Mouse (Mus musculus): ENCODE data around the gene Rnf144b. TPM values are rescaled to one million over a fixed set of nuclear protein-coding genes. Genes with fewer than 3 reads are reported as not detected.

Gene Rnf144b
- polyA plus RNA-seq (2012; rRNA removed; ENCODE audit: low replicate concordance), result 8.2 and 13.0 TPM in 2 replicates

DNA sequence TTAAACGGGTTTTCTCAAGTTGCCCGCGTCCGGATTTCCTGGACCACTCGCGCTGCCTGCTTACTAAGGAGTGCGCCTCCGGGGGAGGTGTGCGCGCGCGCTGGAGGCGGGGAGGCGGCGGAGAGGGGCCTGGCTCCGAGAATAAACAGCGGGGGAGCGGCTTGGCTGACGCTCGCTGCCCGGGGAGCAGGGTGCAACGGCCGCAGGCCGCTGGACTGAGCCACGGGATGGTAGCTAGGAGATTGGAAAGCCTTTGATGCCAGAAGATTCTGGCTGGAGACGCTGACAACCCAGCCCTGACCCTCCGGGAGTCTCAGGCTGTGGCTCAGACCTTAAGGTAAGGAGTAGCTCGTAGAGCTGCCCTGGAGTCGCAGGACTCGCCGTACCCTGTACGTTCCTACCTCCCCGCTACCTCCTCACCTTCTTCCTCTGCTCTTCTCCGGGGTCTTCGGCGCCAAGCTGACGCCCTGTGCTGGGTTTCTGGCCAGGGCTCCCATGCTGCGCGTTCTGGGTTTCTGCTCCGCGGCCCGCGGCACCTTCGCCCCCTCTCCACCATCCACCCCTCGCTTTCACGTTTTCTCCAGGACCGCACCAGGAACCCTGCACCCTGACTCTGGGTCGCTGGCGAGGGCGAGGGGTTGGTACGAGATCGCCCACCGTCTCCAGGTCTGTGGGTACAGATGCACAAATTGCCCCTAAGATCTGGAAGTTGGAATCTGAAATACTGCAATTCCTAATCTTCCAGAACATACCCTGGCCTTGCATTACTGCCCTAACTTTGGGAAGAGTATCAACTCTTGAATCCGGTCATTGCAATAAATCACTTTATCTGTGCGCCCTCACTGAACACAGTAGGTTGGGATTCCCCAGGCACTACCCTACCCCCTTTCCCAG is at the start of gene Rnf144b:
TSS of gene Rnf144b (plus strand) at position 120 of the 894 bp plus-strand sequence.

DNA sequence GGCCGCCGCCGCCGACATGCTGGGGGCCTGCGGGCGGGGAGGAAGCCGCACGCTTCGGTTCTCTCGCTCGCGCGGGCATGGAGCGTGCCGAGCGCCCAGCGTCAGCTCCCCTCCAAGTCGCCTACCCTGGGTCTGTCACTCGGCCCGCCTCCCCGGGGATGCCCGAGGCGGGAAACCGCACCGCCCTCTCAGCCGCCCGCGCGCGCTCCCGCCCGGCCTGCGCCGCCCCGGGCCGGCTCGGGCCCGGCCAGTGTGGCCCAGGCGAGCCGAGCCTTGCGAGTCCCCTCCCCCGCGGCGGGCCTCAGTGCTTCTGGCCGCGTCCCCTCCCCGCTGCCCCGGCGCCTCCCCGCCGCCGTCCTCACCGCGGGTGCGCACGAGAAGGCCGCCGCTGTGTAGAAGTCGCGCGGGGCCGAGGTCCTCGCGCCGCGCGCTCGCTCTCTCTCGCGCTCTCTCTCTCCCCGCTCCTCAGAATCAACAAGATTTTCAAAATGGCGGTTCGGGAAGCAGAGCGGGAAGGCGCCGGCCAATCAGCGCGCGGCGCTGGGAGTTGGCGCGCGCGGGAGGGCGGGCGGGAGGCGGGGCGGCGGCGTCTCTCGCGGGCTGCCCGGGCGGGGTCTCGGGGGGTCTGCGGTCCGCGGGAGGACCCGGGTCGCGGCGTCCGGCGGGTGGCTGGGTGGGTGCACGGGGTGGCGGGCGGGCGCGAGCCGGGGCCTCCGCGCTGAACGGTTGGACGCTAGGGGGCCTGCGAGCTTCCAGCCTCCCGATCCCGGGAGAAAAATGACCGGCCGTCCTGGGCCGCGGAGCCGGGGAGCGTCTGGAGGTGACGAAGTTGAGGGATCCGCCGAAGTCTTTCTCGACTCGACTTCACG is 16.5 kb upstream of the Rnf144b start, which contains the start of gene Dek:
TSS of gene Dek (minus strand) at position 491 of the 869 bp plus-strand sequence.

Other genes starting within 250 kb of the Rnf144b start
- 18.0 and 30.7 TPM in 2 replicates for gene Kif13a, start 192.8 kb upstream of the Rnf144b start, polyA plus RNA-seq (2012; rRNA removed; ENCODE audit: low replicate concordance)
- 3.2 and 4.1 TPM in 2 replicates for gene Nhlrc1, start 107.8 kb upstream of the Rnf144b start, polyA plus RNA-seq (2012; rRNA removed; ENCODE audit: low replicate concordance)
- gene Kdm1b, start 79.2 kb upstream of the Rnf144b start, polyA plus RNA-seq (2012; rRNA removed; ENCODE audit: low replicate concordance), result 8.4 and 10.6 TPM in 2 replicates
- 2.7 and 6.3 TPM in 2 replicates for gene Tpmt, start 77.9 kb upstream of the Rnf144b start, polyA plus RNA-seq (2012; rRNA removed; ENCODE audit: low replicate concordance)
- gene Dek, start 16.5 kb upstream of the Rnf144b start, polyA plus RNA-seq (2012; rRNA removed; ENCODE audit: low replicate concordance), result 7.9 and 33.0 TPM in 2 replicates

All from mammary gland, adult 2 months (tissue).